Mouse (Mus musculus) forebrain, embryonic 13.5 days (tissue): ENCODE results near the gene Xrcc5. TPM values are rescaled to one million over a fixed set of nuclear protein-coding genes. Genes with fewer than 3 reads are reported as not detected.
A peak's percentile ranks its signal among the peaks of the same experiment; 100 is the strongest.

ENCODE experiments used
- ATAC-seq: fragments of 200-750 bp; cut with Nextera tagmentation; 2 replicates; pipeline ENCODE4 v1.8.0; 2017
- H3K27ac ChIP-seq: fragments of 300-500 bp; sonication (generic); 2 replicates; pipeline ENCODE4 v1.5.1; 2015; ENCODE audit warnings: inconsistent platforms, mild to moderate bottlenecking, moderate library complexity
- H3K27me3 ChIP-seq: fragments of 300-500 bp; sonication (generic); 2 replicates; pipeline ENCODE4 v1.6.1; 2015; ENCODE audit warnings: mild to moderate bottlenecking, inconsistent platforms
- H3K36me3 ChIP-seq: fragments of 300-500 bp; sonication (generic); 2 replicates; pipeline ENCODE4 v1.6.1; 2015; ENCODE audit warnings: mild to moderate bottlenecking, inconsistent platforms; ENCODE audit not compliant: poor library complexity, severe bottlenecking
- H3K4me1 ChIP-seq: fragments of 300-500 bp; sonication (generic); 2 replicates; pipeline ENCODE4 v1.6.1; 2015; ENCODE audit warnings: inconsistent platforms
- H3K4me2 ChIP-seq: fragments of 300-500 bp; sonication (generic); 2 replicates; pipeline ENCODE4 v1.6.1; 2015; ENCODE audit warnings: inconsistent platforms, mild to moderate bottlenecking, moderate library complexity
- H3K4me3 ChIP-seq: fragments of 300-500 bp; sonication (generic); 2 replicates; pipeline ENCODE4 v1.5.1; 2015; ENCODE audit warnings: mild to moderate bottlenecking, inconsistent platforms
- H3K9ac ChIP-seq: fragments of 300-500 bp; sonication (generic); 2 replicates; pipeline ENCODE4 v1.6.1; 2015; ENCODE audit warnings: mild to moderate bottlenecking, inconsistent platforms
- H3K9me3 ChIP-seq: fragments of 300-500 bp; sonication (generic); replicated peaks from 2 replicates; pipeline ENCODE4 v1.6.1; 2016; ENCODE audit warnings: inconsistent platforms
- WGBS: fragments of 180-500 bp; shearing (Covaris S2); methylation state at CpG from one replicate; pipeline ENCODE4 v1.1.7; 2015; 5-methylcytosine and 5-hydroxymethylcytosine counted together
- polyA plus RNA-seq: library from polyadenylated mRNA; unstranded; fragments of >200 nt; fragmentation: Nextera tagmentation; extraction: Ambion mirVana; gene quantifications from 2 replicates; pipeline ENCODE4 v1.2.1, GENCODE M21; 2015

Xrcc5 gene
- polyA plus RNA-seq, 1 experiment from 2014 or later: 40.0 TPM

DNA sequence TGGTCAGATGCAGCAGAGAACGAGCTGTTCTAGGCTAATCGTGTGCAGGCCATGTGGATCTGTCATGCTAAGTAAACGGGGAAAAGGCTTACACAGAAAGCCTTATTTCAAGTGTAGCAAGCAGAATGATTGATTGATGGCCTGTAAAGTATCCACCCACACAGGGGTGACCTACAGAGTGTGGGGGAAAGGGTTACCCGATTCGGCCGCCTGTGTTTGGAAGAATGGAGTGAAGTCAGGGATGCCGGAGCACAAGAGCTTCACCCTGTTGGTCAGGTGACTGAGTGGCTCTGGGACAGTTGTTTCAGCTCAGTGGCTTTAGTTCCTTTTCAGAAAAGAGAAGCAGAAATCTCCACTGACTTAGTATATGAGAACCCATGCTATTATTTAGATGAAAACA, 9.7 kb downstream of the Xrcc5 start:
- no peak for ATAC-seq
- Histone ChIP-seq H3K4me2 (no peak overlapping the region), H3K9ac (no peak overlapping the region), H3K4me3 (no peak overlapping the region), H3K9me3 (no peaks in the 10 kb centered on the region), H3K27ac (no peak overlapping the region), H3K27me3 (no peaks in the 10 kb centered on the region), H3K36me3 (peaks cover 54% of the 10 kb centered on the region), H3K4me1 (no peaks in the 10 kb centered on the region)
- 79% methylated on average over 7 of the region's 7 CpGs for WGBS

GRCm38 (mm10) chr1:72320759-72321158, 13.5 kb downstream of the Xrcc5 start:
- Histone ChIP-seq H3K9ac (no peak overlapping the region), H3K9me3 (no peaks in the 10 kb centered on the region), H3K36me3 (peaks cover 52% of the 10 kb centered on the region), H3K27ac (no peak overlapping the region), H3K27me3 (no peaks in the 10 kb centered on the region), H3K4me3 (no peak overlapping the region), H3K4me2 (no peak overlapping the region), H3K4me1 (no peaks in the 10 kb centered on the region)
- ATAC-seq: no peak
- 89% methylated on average over 5 of the region's 5 CpGs for WGBS

DNA sequence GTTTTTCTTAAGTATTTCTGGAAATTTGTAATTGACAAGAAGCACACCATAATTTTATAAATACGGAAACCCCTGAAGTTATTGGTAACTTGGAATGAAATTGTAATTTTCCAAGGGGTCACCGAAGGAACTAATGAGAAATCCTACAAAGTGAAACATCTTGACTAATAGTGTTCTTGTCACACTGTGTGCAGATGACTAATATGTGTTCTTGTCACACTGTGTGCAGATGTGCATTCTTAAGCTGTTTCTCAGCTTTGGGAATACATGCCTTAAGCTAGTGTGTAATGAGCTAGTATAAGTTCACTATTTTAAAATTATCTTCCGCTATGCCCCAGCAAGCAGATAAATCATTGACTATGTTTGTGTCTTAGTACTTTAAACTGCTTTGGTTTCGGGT, 16.0 kb downstream of the Xrcc5 start:
- Histone ChIP-seq H3K4me3 (no peak overlapping the region), H3K9ac (no peak overlapping the region), H3K4me2 (no peak overlapping the region), H3K9me3 (no peaks in the 10 kb centered on the region), H3K4me1 (no peaks in the 10 kb centered on the region), H3K36me3 (peaks cover 56% of the 10 kb centered on the region), H3K27me3 (no peaks in the 10 kb centered on the region), H3K27ac (no peak overlapping the region)
- 98% methylated on average over 4 of the region's 4 CpGs for WGBS
- ATAC-seq: no peak

DNA sequence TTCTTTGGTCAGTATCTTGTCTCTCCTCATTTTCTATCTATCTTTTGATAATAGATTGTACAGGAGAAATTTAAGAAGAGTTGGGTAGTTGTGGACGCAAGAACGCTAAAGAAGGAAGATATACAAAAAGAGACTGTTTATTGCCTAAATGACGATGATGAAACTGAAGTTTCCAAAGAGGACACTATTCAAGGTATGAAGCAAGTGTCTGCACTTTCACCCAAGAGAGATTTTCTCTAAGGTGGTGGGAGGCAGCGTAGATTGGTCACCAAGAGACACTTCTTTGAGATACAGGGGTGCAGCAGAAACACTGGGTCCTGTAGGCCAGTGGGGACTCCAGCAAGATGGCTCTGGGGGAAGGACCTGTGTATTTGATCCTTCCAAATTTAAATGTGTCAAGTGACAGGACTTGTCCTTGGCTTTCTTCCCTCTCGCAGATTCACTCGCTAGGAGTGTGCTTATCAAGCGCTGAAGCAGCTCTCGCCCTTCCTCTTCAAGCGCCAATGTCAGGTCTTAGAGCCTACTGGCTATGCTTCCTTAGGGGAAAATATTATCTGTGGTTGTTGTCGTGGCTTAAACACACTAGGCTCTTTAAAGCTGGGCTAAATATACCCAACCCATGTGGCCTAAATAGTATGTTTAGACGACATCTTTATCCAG, 19.1 kb downstream of the Xrcc5 start:
- Histone ChIP-seq H3K27ac (no peak overlapping the region), H3K9ac (no peak overlapping the region), H3K9me3 (no peaks in the 10 kb centered on the region), H3K36me3 (peaks cover 56% of the 10 kb centered on the region), H3K4me3 (no peak overlapping the region), H3K4me2 (no peak overlapping the region), H3K27me3 (no peaks in the 10 kb centered on the region), H3K4me1 (no peaks in the 10 kb centered on the region)
- no peak for ATAC-seq
- WGBS: 96% methylated on average over 11 of the region's 11 CpGs

DNA sequence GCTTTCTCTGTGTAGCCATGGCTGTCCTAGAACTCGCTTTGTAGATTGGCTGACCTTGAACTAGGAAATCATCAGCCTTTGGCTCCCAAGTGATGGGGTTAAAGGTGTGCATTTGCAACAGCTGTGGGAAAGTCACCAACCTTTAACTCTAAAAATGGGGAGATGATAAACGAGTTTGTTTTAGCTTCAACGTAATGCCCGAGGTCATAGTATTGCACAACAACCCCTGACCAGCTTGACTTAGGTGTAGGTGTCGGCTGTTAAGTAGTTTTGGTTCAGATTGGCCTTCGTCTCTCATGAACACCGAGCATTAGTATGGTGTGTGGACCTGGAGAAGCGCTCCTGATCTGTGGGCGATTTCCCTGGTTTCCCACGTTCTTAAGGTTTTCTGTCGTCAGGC, 27.6 kb downstream of the Xrcc5 start:
- Histone ChIP-seq H3K4me3 (no peak overlapping the region), H3K27ac (no peak overlapping the region), H3K4me1 (no peaks in the 10 kb centered on the region), H3K36me3 (peaks cover 70% of the 10 kb centered on the region), H3K9ac (no peak overlapping the region), H3K27me3 (no peaks in the 10 kb centered on the region), H3K4me2 (no peak overlapping the region), H3K9me3 (no peaks in the 10 kb centered on the region)
- 96% methylated on average over 11 of the region's 11 CpGs for WGBS
- ATAC-seq: no peak

GRCm38 (mm10) chr1:72336780-72337179, 29.6 kb downstream of the Xrcc5 start:
- Histone ChIP-seq H3K9ac (no peak overlapping the region), H3K27ac (no peak overlapping the region), H3K4me3 (no peak overlapping the region), H3K36me3 (peaks cover 73% of the 10 kb centered on the region), H3K9me3 (no peaks in the 10 kb centered on the region), H3K27me3 (no peaks in the 10 kb centered on the region), H3K4me2 (no peak overlapping the region), H3K4me1 (no peaks in the 10 kb centered on the region)
- ATAC-seq: no peak
- 97% methylated on average over 8 of the region's 8 CpGs for WGBS

GRCm38 (mm10) chr1:72338341-72338740, 31.1 kb downstream of the Xrcc5 start:
- Histone ChIP-seq H3K4me2 (no peak overlapping the region), H3K9me3 (no peaks in the 10 kb centered on the region), H3K9ac (no peak overlapping the region), H3K27ac (no peak overlapping the region), H3K36me3 (peaks cover 66% of the 10 kb centered on the region), H3K4me1 (no peaks in the 10 kb centered on the region), H3K27me3 (no peaks in the 10 kb centered on the region), H3K4me3 (no peak overlapping the region)
- 96% methylated on average over 5 of the region's 5 CpGs for WGBS
- no peak for ATAC-seq

- H3K4me2 ChIP-seq: no peak overlapping the region
- no peaks in the 10 kb centered on the region for H3K9me3 ChIP-seq
- no peak overlapping the region for H3K9ac ChIP-seq
- H3K4me1 ChIP-seq: no peaks in the 10 kb centered on the region
- H3K36me3 ChIP-seq: peaks cover 68% of the 10 kb centered on the region
- 81% methylated on average over 6 of the region's 6 CpGs for WGBS
- H3K27me3 ChIP-seq: no peaks in the 10 kb centered on the region
- no peak overlapping the region for H3K4me3 ChIP-seq
- ATAC-seq: no peak
- no peak overlapping the region for H3K27ac ChIP-seq
Observed at GRCm38 (mm10) chr1:72347873-72348272, 40.7 kb downstream of the Xrcc5 start.

GRCm38 (mm10) chr1:72354856-72355255, 47.6 kb downstream of the Xrcc5 start:
- Histone ChIP-seq H3K27ac (no peak overlapping the region), H3K4me2 (no peak overlapping the region), H3K9ac (no peak overlapping the region), H3K9me3 (no peaks in the 10 kb centered on the region), H3K4me3 (no peak overlapping the region), H3K27me3 (no peaks in the 10 kb centered on the region), H3K4me1 (no peaks in the 10 kb centered on the region), H3K36me3 (peaks cover 39% of the 10 kb centered on the region)
- no peak for ATAC-seq
- 93% methylated on average over 2 of the region's 2 CpGs for whole genome bisulfite sequencing

DNA sequence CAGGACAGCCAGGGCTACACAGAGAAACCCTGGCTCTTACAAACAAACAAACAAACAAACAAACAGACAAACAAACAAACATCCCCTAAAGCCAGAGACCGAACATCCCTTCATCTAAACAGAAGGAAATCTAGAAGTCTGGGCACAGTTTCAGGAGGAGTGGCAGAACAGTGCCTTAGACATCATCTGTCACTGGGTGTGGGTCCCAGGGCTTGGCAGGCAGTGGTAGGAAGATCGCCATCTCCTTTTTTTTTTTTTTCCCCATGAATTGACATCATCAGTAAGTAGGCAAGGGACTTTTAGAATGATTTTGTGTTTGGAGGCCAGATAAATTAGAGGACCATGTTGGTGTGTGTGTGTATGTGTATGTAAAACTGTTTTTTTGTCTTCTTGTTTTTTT, 51.0 kb downstream of the Xrcc5 start:
- 91% methylated on average over 2 of the region's 2 CpGs for WGBS
- no peak for ATAC-seq

DNA sequence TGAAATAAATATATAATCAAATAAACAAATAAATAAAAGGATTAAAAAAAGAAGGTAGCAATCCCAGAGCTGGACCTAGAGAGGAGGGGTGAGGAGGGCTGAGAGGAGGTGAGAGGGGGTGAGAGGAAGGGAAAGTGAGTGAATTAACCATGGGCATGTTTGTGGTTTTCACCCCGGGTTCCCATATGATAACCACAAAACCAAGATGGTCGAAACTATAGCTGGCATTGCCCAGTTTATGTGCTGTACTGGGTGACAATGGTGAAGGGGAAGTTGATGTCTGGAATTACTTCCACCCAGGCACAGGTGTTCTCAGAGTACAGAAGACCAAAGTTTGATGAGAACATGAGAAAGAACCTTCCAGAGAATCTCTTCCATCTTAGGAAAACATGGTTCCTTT, 52.2 kb downstream of the Xrcc5 start:
- peaks cover 29% of the 10 kb centered on the region for H3K36me3 ChIP-seq
- WGBS: 95% methylated on average over 2 of the region's 2 CpGs
- no peaks in the 10 kb centered on the region for H3K27me3 ChIP-seq
- no peak overlapping the region for H3K9ac ChIP-seq
- H3K27ac ChIP-seq: no peak overlapping the region
- H3K4me3 ChIP-seq: no peak overlapping the region
- H3K9me3 ChIP-seq: no peaks in the 10 kb centered on the region
- no peak overlapping the region for H3K4me2 ChIP-seq
- H3K4me1 ChIP-seq: no peaks in the 10 kb centered on the region
- no peak for ATAC-seq

More for the DNA sequence above, 51.0 kb downstream of the Xrcc5 start:
- H3K27me3 ChIP-seq: no peaks in the 10 kb centered on the region
- H3K27ac ChIP-seq: no peak overlapping the region
- H3K9ac ChIP-seq: no peak overlapping the region
- no peaks in the 10 kb centered on the region for H3K9me3 ChIP-seq
- H3K4me2 ChIP-seq: no peak overlapping the region
- H3K36me3 ChIP-seq: peaks cover 36% of the 10 kb centered on the region
- no peak overlapping the region for H3K4me3 ChIP-seq
- no peaks in the 10 kb centered on the region for H3K4me1 ChIP-seq

GRCm38 (mm10) chr1:72360809-72361208, 53.6 kb downstream of the Xrcc5 start:
- Histone ChIP-seq H3K9ac (no peak overlapping the region), H3K36me3 (peaks cover 26% of the 10 kb centered on the region), H3K4me3 (no peak overlapping the region), H3K27ac (no peak overlapping the region), H3K4me1 (no peaks in the 10 kb centered on the region), H3K27me3 (no peaks in the 10 kb centered on the region), H3K4me2 (no peak overlapping the region), H3K9me3 (no peaks in the 10 kb centered on the region)
- ATAC-seq: no peak
- 93% methylated on average over 4 of the region's 4 CpGs for WGBS

GRCm38 (mm10) chr1:72364661-72365060, 57.4 kb downstream of the Xrcc5 start:
- Histone ChIP-seq H3K4me1 (no peaks in the 10 kb centered on the region), H3K4me3 (no peak overlapping the region), H3K4me2 (no peak overlapping the region), H3K9me3 (no peaks in the 10 kb centered on the region), H3K9ac (no peak overlapping the region), H3K27me3 (no peaks in the 10 kb centered on the region), H3K36me3 (peaks cover 12% of the 10 kb centered on the region; the same call in 1 of the 2 replicates), H3K27ac (peak overlapping the region; percentile 25; the same call in 1 of the 2 replicates)
- WGBS: 86% methylated on average over 8 of the region's 8 CpGs
- ATAC-seq: no peak
